Mouse (Mus musculus) frontal cortex, postnatal 10 days (tissue): ENCODE measurements around the gene Olfr1094.

Experiments used
- DNase-seq, 2 experiments: peaks; one replicate each; pipeline ENCODE4 v3.0.0; 2022; ENCODE audit warnings: low spot score in 2 of 2, mixed read lengths in 1 of 2

Gene Olfr1094

DNA sequence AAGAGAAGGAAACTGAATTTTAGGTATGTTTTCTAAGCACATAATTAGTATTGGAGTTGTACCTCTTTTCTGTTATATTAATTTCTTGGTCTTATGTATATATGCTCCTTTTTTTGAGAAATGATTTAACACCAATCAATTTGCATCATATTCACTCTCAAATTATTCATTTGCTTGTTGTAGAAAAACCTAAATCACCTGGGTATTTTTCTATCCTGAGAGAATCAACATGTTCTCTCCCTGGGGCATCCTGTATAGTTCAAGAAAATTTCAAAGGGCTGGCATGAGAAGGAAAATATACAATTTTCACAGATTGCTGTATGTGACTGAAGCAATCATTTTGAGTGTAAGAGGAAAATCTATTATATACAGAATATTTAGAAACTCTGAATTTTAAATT lies at the start of gene Olfr1094:
Gene Olfr1094 (plus strand): TSS at position 301 of the 400 bp plus-strand sequence.
- DNase-seq: no peak

DNA sequence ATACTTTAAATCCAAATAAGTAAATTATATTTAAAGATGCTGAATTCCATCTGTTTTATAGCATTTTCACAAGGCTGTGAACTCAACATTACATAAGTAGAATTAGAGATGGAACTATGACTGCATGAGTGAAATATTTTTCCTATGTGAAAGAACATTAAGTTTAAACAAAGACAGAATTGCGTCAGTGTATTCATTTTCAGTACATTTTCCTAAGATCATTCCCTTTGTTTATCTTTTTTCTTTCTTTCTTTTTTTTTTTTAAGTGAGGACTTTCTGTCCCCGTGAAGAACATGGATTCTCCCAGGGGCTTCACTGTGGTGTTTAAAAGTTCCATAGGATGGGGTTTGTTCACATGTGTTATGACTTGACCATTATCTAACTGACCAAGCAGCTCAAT lies 42.3 kb upstream of the Olfr1094 start, which contains the start of gene Olfr1093:
Gene Olfr1093 (plus strand): TSS at position 301 of the 400 bp plus-strand sequence.
- DNase-seq: no peak

DNA sequence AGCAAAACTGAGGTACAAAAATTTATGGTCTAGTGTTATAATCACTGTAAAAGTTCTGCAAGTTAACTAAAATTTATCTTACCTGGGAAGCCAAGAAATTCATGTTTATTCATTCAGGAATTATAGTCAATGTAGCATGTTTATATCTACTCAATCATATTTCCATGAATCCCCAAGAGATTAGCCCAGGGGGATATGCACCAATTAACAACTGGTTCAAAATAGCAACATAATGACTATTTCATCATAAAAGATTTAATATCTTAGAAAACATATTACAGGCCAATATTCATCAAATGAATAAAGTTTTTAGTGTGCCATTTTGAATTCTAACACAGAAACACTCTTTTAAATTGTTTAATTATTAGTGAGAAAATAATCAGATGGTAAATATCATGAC lies 14.5 kb upstream of the Olfr1094 start, which contains the start of gene Olfr141:
Gene Olfr141 (minus strand): TSS at position 101 of the 400 bp plus-strand sequence.
- DNase-seq: no peak

DNA sequence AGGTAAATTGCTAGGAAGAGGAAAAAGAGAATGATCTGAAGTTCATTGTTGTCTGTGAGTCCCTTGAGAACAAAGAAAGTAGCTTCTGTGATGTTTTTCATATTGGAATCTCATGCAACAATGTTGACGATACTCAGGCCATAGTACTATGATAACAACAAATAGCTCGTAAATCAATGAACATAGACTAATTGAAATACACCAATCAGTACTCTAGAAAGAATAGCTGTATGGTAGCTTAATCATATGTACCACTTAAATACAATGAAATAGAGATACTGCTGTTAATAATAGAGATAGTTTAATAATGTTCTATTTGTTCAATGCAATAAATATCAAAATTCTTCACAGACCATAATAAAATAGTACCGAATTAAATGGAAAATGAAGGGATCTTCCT lies 27.1 kb downstream of the Olfr1094 start, which contains the start of gene Olfr1095:
Gene Olfr1095 (minus strand): TSS at position 101 of the 400 bp plus-strand sequence.
- DNase-seq: no peak

DNA sequence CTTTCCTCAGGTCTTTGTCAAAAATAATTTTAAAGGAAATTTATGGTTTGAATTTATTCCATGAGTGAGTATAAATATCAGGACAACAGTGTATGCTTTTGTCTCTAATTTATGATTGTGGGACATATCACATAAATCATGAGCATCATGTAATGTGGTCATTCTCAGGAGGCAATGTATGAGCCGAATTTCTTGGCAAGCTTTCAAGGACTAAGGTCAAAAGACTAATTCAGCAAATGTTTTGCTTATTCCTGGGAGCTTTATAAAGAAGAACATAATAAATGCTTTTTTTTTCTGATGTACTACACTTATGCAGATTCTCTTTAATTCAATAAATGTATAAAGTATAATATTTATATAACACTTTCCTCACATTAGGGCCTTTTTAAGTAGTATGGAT lies 50.2 kb downstream of the Olfr1094 start, which contains the start of gene Gm13723:
Gene Gm13723 (minus strand): TSS at position 101 of the 400 bp plus-strand sequence.
- no peak for DNase-seq
